Mouse (Mus musculus) lung, postnatal 0 days (tissue): Measurements from ENCODE around the gene Dbnl.

ENCODE experiments used
- CTCF ChIP-seq: IDR thresholded peaks from 2 replicates; pipeline ENCODE4 v1.5.1; 2016; ENCODE audit warnings: antibody characterized with exemption, mild to moderate bottlenecking
- EP300 ChIP-seq: IDR thresholded peaks from 2 replicates; pipeline ENCODE4 v1.6.1; 2016; ENCODE audit warnings: antibody characterized with exemption, mild to moderate bottlenecking, control low read depth

GRCm38 (mm10) chr11:5819223-5819622 lies 30.9 kb downstream of the Dbnl start:
- no peak for TF ChIP-seq EP300
- no peak for TF ChIP-seq CTCF
